Mouse (Mus musculus): ENCODE measurements around the gene Nfatc4. TPM values are rescaled to one million over a fixed set of nuclear protein-coding genes. Genes with fewer than 3 reads are reported as not detected.

Nfatc4 gene
- total RNA-seq, 2 experiments from 2014 or later: 3.9 to 4.1 TPM

DNA sequence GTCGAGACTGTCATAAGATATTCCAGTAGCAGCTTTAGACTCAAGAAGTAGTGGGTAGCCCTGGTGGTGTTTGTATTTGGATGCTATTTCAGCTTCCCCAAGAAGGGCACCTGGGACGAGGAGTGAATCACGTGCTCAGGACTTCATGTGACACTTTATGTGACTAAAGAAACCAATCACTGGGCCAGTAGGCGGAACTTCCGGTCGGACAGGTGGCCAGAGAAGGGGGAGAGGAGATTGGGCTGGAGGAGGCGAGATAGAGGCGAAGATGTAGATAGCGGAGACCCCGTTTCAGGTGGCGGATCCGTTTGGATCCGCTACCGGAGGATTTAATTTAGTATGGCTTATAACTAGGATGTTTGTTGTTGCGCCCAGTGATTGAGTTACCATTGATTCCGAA is 8.1 kb upstream of the Nfatc4 start:
- peak; percentile 40 to 77 for DNase-seq (ENCODE audit: extremely low spot score in 1 of 2, low spot score in 2 of 2)
- intact Hi-C loops (cut with DNase I): no loop called here

DNA sequence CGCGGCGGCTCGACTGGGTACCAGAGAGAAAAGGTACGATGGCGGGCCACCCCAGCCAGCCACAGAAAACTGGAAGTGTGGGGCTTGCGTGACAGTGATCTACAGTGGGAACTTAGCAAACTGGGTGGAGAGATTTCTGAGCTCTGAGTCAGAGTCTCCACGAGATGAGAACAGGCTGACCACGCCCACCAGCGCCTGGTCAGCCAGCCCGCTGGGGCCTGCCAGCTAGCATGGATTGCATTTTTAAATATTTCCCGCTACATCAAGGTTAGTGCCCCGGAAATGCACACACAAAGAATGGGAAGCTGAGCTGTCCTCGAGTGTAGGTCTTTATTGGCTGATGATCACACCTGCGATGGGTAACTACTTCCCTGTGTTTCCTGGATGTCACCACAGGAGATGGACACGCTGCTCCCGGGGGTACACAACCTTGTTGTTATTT is 7.6 kb upstream of the Nfatc4 start:
- intact Hi-C loops (cut with DNase I): no loop called here
- peak; percentile 3 to 71 for DNase-seq (ENCODE audit: extremely low spot score in 1 of 2, low spot score in 2 of 2)

GRCm38 (mm10) chr14:55819845-55820405 is 3.0 kb upstream of the Nfatc4 start:
- intact Hi-C loops (cut with DNase I): loop anchor here (5.0 kb wide), 1 partner anchor 42 kb away; no protein-coding TSS in a partner anchor
- no peak for DNase-seq (ENCODE audit: extremely low spot score in 1 of 2, low spot score in 2 of 2)

DNA sequence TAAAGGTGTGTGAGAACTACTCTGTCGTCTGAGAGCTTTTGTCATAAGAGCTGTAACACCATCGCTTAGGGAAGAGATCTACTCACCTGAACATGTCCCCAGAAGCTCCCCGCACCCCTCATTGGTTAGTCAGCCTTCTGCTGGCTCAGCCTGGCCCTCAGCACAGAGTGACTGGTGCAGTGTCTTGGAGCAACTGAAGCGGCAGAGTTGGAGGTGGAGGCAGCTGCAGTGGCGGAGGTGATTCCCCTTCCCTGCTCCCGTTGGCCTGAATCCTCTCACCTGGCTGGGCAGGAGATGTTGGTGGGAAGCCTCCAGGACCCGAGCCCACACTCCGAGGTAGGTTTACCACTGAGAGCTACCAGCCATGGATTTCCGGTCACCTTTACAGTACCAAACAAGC is 2.4 kb upstream of the Nfatc4 start:
- peak in 1 of 2 experiments; percentile 0 for DNase-seq (ENCODE audit: extremely low spot score in 1 of 2, low spot score in 2 of 2)
- intact Hi-C loops (cut with DNase I): loop anchor here (5.0 kb wide), 1 partner anchor 42 kb away; no protein-coding TSS in a partner anchor

- DNase-seq (ENCODE audit: extremely low spot score in 1 of 2, low spot score in 2 of 2): peak; percentile 60 to 83
- intact Hi-C loops (cut with DNase I): loop anchor here (5.0 kb wide), 1 partner anchor 40 kb away; no protein-coding TSS in a partner anchor
Measured at GRCm38 (mm10) chr14:55822435-55822990, 431 bp upstream of the Nfatc4 start.

DNA sequence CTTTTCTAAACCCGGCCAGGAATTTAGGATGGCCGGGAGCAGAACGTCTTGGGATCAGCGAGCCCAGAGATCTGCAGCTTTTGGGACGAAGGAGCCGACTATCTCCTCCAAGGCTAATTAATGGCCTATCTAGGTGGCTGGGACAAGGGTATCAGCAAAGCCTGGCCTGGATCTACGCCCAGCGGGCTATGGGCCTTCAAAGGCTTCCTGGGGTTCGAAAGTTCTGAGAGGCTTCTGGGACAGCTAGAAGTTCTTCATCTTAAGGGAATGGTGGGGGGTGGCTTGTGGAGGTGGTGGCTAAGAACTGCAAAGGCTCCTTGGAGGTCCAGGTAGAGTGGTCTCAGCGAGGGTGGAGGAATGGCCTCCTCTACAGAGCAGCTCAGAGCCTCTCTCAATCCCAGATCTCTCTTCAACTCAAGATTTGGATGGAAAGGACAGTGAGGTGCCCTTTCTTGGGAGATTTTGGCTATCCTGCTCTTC is 1.1 kb downstream of the Nfatc4 start:
- peak in 1 of 2 experiments; percentile 70 for DNase-seq (ENCODE audit: extremely low spot score in 1 of 2, low spot score in 2 of 2)
- intact Hi-C loops (cut with DNase I): loop anchor here (5.0 kb wide), 1 partner anchor 38 kb away; no protein-coding TSS in a partner anchor

DNA sequence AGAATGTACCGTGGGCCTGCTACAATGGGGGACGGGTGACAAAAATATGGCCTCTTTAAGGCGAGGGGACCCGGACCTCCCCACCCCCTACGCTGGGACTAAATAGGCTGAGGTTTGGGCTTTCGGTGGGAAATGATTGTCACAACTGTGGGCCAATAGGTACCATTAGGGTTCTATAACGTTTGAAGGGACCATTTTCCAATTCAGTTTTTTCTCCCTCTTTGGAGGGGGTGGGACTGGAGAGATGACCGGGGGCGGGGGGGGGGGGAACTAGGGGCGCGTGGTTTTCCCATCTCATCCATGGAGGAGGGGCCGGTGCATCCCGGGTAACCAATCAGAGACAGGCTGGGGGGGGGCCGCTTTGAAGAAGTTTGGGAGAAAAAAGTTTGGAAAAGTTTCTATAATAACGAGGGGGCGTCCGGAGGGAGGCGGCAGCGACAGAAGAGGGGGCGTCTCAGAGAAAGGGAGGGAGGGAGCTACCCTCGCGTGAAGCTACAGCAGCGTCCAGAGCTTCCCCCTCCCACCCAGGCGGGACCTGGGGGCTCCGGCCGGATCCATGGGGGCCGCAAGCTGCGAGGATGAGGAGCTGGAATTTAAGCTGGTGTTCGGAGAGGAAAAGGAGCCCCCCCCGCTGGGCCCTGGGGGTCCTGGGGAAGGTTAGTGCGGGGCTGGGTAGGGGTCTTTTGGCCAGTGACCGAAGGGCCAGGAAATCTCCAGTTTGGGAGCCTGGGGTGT is 1.7 kb downstream of the Nfatc4 start:
- intact Hi-C loops (cut with DNase I): loop anchor here (5.0 kb wide), 1 partner anchor 38 kb away; no protein-coding TSS in a partner anchor
- DNase-seq (ENCODE audit: extremely low spot score in 1 of 2, low spot score in 2 of 2): peak in 1 of 2 experiments; percentile 76

GRCm38 (mm10) chr14:55825216-55826051 is 2.5 kb downstream of the Nfatc4 start:
- peak in 1 of 2 experiments; percentile 58 for DNase-seq (ENCODE audit: extremely low spot score in 1 of 2, low spot score in 2 of 2)
- intact Hi-C loops (cut with DNase I): no loop called here

- intact Hi-C loops (cut with DNase I): no loop called here
- DNase-seq (ENCODE audit: extremely low spot score in 1 of 2, low spot score in 2 of 2): peak in 1 of 2 experiments; percentile 44
Measured at GRCm38 (mm10) chr14:55826142-55826541, 3.2 kb downstream of the Nfatc4 start.

GRCm38 (mm10) chr14:55826551-55827340 is 3.8 kb downstream of the Nfatc4 start:
- peak in 1 of 2 experiments; percentile 41 for DNase-seq (ENCODE audit: extremely low spot score in 1 of 2, low spot score in 2 of 2)
- intact Hi-C loops (cut with DNase I): no loop called here

DNA sequence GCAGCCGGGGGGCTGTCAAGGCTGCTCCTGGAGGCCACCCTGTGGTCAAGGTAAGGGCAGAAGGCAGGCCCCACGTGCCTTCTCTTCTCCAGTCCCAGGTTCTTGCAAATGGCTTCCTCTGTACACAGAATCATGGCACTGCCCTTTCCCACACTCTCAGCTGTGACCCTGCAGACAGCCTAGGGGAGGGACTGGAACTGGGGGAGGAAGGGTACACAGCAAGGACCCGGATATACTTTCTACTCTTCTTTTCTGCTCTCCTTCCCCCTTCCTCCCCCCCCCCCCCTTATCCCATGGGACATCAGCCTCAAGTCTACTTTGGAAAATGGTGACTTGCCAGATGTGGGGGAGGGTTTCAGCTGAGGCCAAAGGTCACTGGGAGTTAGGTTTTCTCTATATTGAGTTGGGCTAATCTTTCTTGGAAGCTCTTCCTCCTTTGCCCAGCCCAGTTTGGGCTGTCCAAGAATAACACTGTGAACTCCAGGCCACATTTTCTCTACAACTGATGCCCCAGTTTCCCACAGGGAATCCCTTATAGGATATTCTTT is 5.8 kb downstream of the Nfatc4 start:
- DNase-seq (ENCODE audit: extremely low spot score in 1 of 2, low spot score in 2 of 2): peak in 1 of 2 experiments; percentile 39
- intact Hi-C loops (cut with DNase I): no loop called here

GRCm38 (mm10) chr14:55829854-55830253 is 6.9 kb downstream of the Nfatc4 start:
- intact Hi-C loops (cut with DNase I): no loop called here
- DNase-seq (ENCODE audit: extremely low spot score in 1 of 2, low spot score in 2 of 2): no peak

- no peak for DNase-seq (ENCODE audit: extremely low spot score in 1 of 2, low spot score in 2 of 2)
- intact Hi-C loops (cut with DNase I): no loop called here
Measured at GRCm38 (mm10) chr14:55830331-55830730, 7.4 kb downstream of the Nfatc4 start.

- intact Hi-C loops (cut with DNase I): no loop called here
- DNase-seq (ENCODE audit: extremely low spot score in 1 of 2, low spot score in 2 of 2): no peak
Measured at GRCm38 (mm10) chr14:55833126-55833525, 10.2 kb downstream of the Nfatc4 start.

GRCm38 (mm10) chr14:55834808-55835533 is 12.0 kb downstream of the Nfatc4 start:
- intact Hi-C loops (cut with DNase I): no loop called here
- DNase-seq (ENCODE audit: extremely low spot score in 1 of 2, low spot score in 2 of 2): no peak

DNA sequence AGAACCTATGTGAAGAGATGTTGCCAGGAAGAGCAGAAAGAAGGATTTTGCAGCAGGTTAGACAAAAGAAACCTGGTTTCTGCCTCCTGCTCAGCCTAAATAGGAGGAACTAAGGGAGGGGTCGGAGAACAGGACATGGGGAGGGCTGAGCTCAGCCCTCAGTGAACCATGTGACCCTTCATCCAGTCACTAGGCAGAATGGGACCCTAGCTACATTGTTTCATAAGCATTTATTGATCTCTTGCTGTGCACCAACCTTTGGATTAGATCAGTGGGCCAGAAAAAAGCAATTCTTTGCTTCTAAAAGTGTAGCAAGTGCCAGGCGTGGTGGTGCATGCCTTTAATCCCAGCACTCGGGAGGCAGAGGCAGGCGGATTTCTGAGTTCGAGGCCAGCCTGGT is 15.4 kb downstream of the Nfatc4 start:
- intact Hi-C loops (cut with DNase I): no loop called here
- DNase-seq (ENCODE audit: extremely low spot score in 1 of 2, low spot score in 2 of 2): no peak

- DNase-seq (ENCODE audit: extremely low spot score in 1 of 2, low spot score in 2 of 2): no peak
- intact Hi-C loops (cut with DNase I): no loop called here
Measured at GRCm38 (mm10) chr14:55838740-55839139, 15.8 kb downstream of the Nfatc4 start.

Data from left cerebral cortex, postnatal 10 days (tissue).